Mouse (Mus musculus) CH12.LX (cell line): ENCODE results near the gene Hsd17b3.

Experiments
- BHLHE40 ChIP-seq: IDR thresholded peaks from 2 replicates; pipeline ENCODE4 v1.6.1; 2011; ENCODE audit warnings: mild to moderate bottlenecking, low read depth, low read length, improper control_type of control experiment
- CHD2 ChIP-seq: IDR thresholded peaks from 2 replicates; pipeline ENCODE4 v1.6.1; 2011; ENCODE audit warnings: low read length, improper control_type of control experiment
- CTCF ChIP-seq, 2 experiments: IDR thresholded peaks in 1 of 2; conservative IDR thresholded peaks in 1 of 2; 2 replicates each; pipeline ENCODE4 v1.5.1; 2011 to 2012; ENCODE audit warnings: low read depth in 2 of 2, low read length in 2 of 2, improper control_type of control experiment in 1 of 2, inconsistent platforms in 1 of 2, mild to moderate bottlenecking in 1 of 2, moderate library complexity in 1 of 2
- E2F4 ChIP-seq: IDR thresholded peaks from 2 replicates; pipeline ENCODE4 v1.6.1; 2011; ENCODE audit warnings: low read depth, low read length, improper control_type of control experiment; ENCODE audit not compliant: insufficient replicate concordance
- ETS1 ChIP-seq: conservative IDR thresholded peaks from 2 replicates; pipeline ENCODE4 v1.6.1; 2012; ENCODE audit warnings: low read depth, mild to moderate bottlenecking, inconsistent platforms, low read length, improper control_type of control experiment, moderate library complexity
- HCFC1 ChIP-seq: IDR thresholded peaks from 2 replicates; pipeline ENCODE4 v1.6.1; 2012; ENCODE audit warnings: low read depth, mild to moderate bottlenecking, inconsistent platforms, low read length, improper control_type of control experiment
- MAZ ChIP-seq: IDR thresholded peaks from 2 replicates; pipeline ENCODE4 v1.6.1; 2012; ENCODE audit warnings: low read depth, mild to moderate bottlenecking, inconsistent platforms, low read length, improper control_type of control experiment, moderate library complexity
- NELFE ChIP-seq: IDR thresholded peaks from 2 replicates; pipeline ENCODE4 v1.6.1; 2011; ENCODE audit warnings: low read depth, low read length, improper control_type of control experiment
- TCF12 ChIP-seq: IDR thresholded peaks from 2 replicates; pipeline ENCODE4 v1.6.1; 2014; ENCODE audit warnings: low read depth, mild to moderate bottlenecking, inconsistent platforms, low read length, improper control_type of control experiment
- UBTF ChIP-seq: IDR thresholded peaks from 2 replicates; pipeline ENCODE4 v1.6.1; 2012; ENCODE audit warnings: low read depth, mild to moderate bottlenecking, inconsistent platforms, low read length, improper control_type of control experiment, moderate library complexity
- ZC3H11A ChIP-seq: IDR thresholded peaks from 2 replicates; pipeline ENCODE4 v1.6.1; 2012; ENCODE audit warnings: low read depth, mild to moderate bottlenecking, inconsistent platforms, low read length, improper control_type of control experiment
- ZKSCAN1 ChIP-seq: IDR thresholded peaks from 2 replicates; pipeline ENCODE4 v1.6.1; 2012; ENCODE audit warnings: low read depth, inconsistent platforms, low read length, improper control_type of control experiment, borderline replicate concordance
- ZNF384 ChIP-seq: IDR thresholded peaks from 2 replicates; pipeline ENCODE4 v1.6.1; 2012; ENCODE audit warnings: low read depth, low read length, improper control_type of control experiment, inconsistent platforms

DNA sequence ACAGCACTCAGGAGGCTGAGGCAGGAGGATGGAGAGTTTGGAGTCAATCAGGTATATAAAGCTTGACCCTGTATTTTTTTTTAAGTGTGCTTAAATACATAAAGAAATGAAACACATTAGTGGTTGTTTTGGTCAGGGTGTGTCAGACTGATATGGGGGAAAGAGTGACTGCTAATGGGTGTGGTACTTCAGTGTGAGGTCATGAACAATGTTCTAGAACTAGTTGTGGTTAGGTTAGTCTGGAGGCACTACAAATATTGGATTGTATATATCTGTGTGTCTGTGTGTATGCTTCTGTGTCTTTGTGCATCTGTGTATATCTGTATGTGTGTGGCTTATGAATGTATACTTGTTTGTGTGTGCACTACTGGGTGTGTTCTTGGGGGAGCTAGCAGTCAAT, 39.5 kb downstream of the Hsd17b3 start:
- TF ChIP-seq ZNF384 = no peak
- TF ChIP-seq UBTF = no peak
- TF ChIP-seq BHLHE40 = no peak
- no peak for TF ChIP-seq ZC3H11A
- TF ChIP-seq NELFE = no peak
- TF ChIP-seq HCFC1 = no peak
- TF ChIP-seq ETS1 = no peak
- TF ChIP-seq CTCF (conservative IDR thresholded peaks at IDR 0.05 in 1 of 2, IDR thresholded peaks at IDR 0.05 in 1 of 2; ENCODE audit: low read depth in 2 of 2, low read length in 2 of 2) = no peak
- TF ChIP-seq CHD2 = no peak
- TF ChIP-seq TCF12 = no peak
- TF ChIP-seq MAZ = no peak
- no peak for TF ChIP-seq E2F4
- no peak for TF ChIP-seq ZKSCAN1
